Mouse (Mus musculus): Measurements from ENCODE around the gene Cd180.

DNA sequence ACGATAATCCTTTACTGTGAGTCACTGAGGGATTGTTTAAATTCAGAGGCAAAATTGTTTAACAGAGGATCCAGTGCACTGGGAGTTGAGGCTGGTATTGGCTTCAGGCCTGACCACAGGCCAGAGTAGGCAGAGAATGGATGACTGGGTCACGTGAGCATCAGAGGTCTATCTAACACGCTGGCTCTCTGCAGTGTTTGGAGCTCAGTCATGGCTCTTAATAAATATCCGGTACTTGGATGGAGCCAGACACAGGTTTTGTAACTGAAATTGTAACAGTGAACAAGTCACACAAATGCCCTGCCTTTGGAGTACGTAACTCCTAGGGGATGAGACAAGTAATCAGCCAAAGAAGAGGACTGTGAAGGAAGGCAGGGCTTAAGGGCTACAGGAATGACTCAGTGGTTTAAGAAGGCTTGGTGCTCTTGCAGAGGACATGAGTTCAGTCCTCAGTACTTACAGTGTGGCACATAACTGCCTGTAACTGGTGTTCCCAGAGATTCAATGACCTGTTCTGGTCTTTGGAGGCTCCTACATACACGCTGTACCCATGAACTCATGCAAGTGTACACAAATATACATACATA, 41.0 kb upstream of the Cd180 start:
- no peak for TF ChIP-seq CTCF (conservative IDR thresholded peaks at IDR 0.05; ENCODE audit: low read length)
- TF ChIP-seq POU5F1 (IDR thresholded peaks at IDR 0.05; ENCODE audit: borderline replicate concordance, low read length), result no peak
- TF ChIP-seq NANOG (IDR thresholded peaks at IDR 0.05; ENCODE audit: borderline replicate concordance, low read length), result no peak

Measured in E14TG2a.4 (cell line).